In genomic region chr9:120001945-120002725, GRCm38 (mm10) we compare ENCODE assay signal across 8 mouse cellular contexts. TPM values are rescaled to one million over a fixed set of nuclear protein-coding genes. Genes with fewer than 3 reads are reported as not detected.
DNase-seq lines count a peak whose midpoint lies in the region; ATAC-seq and TF ChIP-seq lines count a peak whose summit lies in the region.

No protein-coding gene starts in this region.

- H3K36me3 ChIP-seq in midbrain, embryonic 16.5 days (ENCODE audit: control insufficient read depth, insufficient read depth, low read length), result no peaks in the 10 kb centered on the region

- H3K4me2 ChIP-seq in midbrain, embryonic 16.5 days (ENCODE audit: low read length), result peak overlapping the region; percentile 54

- H3K4me3 ChIP-seq in cerebellum, adult 2 months (replicated peaks; ENCODE audit: insufficient read depth, low read depth, low read length), result peak overlapping the region; percentile 47
- peak overlapping the region; percentile 28 for H3K4me3 ChIP-seq in cortical plate, adult 2 months (ENCODE audit: insufficient read depth, low read length)
- H3K4me3 ChIP-seq in midbrain, embryonic 16.5 days (ENCODE audit: low read depth, low read length), result peak overlapping the region; percentile 28

- H3K9ac ChIP-seq in midbrain, embryonic 16.5 days (ENCODE audit: low read depth, low read length), result peak overlapping the region; percentile 46

- 0 out of 2 replicates have a peak, but pooled peaks cover 5% of the 10 kb centered on the region for H3K4me1 ChIP-seq in cerebellum, adult 2 months (ENCODE audit: control insufficient read depth, insufficient read depth, low read length)
- H3K4me1 ChIP-seq in cortical plate, adult 2 months (ENCODE audit: control insufficient read depth, insufficient read depth, low read length), result peaks cover 2% of the 10 kb centered on the region; the same call in 1 of the 2 replicates
- no peaks in the 10 kb centered on the region for H3K4me1 ChIP-seq in midbrain, embryonic 16.5 days (ENCODE audit: control insufficient read depth, insufficient read depth, low read length)

- no peaks in the 10 kb centered on the region for H3K27me3 ChIP-seq in cerebellum, adult 2 months (ENCODE audit: control insufficient read depth, insufficient read depth, low read length)
- H3K27me3 ChIP-seq in midbrain, embryonic 16.5 days (ENCODE audit: control insufficient read depth, insufficient read depth, low read depth, low read length), result no peaks in the 10 kb centered on the region; the same call in 1 of the 2 replicates

- no peak for TF ChIP-seq POLR2A in cerebellum, adult 2 months (IDR thresholded peaks at IDR 0.05; ENCODE audit: borderline replicate concordance, insufficient read depth, low read length)
- no peak for TF ChIP-seq POLR2A in cortical plate, adult 2 months (IDR thresholded peaks at IDR 0.05; ENCODE audit: extremely low read depth, insufficient read depth, low read length)

- ATAC-seq in inflammation-experienced regulatory T-cells, adult 6 months, result peak; percentile 90
- ATAC-seq in midbrain, embryonic 16.5 days, result no peak

- peak in 1 of 2 experiments; percentile 37 for DNase-seq in cerebellum, adult 2 months
- no peak for DNase-seq in cerebellum, postnatal 14 days
- peak; percentile 44 to 77 for DNase-seq in gastrocnemius, postnatal 4 days (ENCODE audit: low spot score in 2 of 2)
- DNase-seq in liver, result peak; percentile 93
- peak; percentile 38 to 45 for DNase-seq in spleen, postnatal 14 days (ENCODE audit: low spot score in 2 of 2)

- no peaks in the 10 kb centered on the region for H3K9me3 ChIP-seq in midbrain, embryonic 16.5 days (replicated peaks; ENCODE audit: control insufficient read depth, low read length, poor library complexity, severe bottlenecking)

- 13% methylated on average over 31 of the region's 31 CpGs for WGBS in cerebellum, adult 2 months
- WGBS in midbrain, embryonic 16.5 days, result 9% methylated on average over 31 of the region's 31 CpGs

- H3K27ac ChIP-seq in cerebellum, adult 2 months (ENCODE audit: insufficient read depth, low read length), result no peak overlapping the region
- no peak overlapping the region for H3K27ac ChIP-seq in cortical plate, adult 2 months (ENCODE audit: insufficient read depth, low read length)
- H3K27ac ChIP-seq in midbrain, embryonic 16.5 days (ENCODE audit: low read length), result no peak overlapping the region

- no peak for TF ChIP-seq CTCF in cerebellum, adult 2 months (IDR thresholded peaks at IDR 0.05; ENCODE audit: borderline replicate concordance, insufficient read depth, low read depth, low read length)
- TF ChIP-seq CTCF in cortical plate, adult 2 months (IDR thresholded peaks at IDR 0.05; ENCODE audit: extremely low read depth, insufficient read depth, low read length), result no peak

RNA-seq across cellular contexts. Expression of gene Csrnp1, which starts 17.7 kb away (rescaled TPM):
- 11.1 and 12.6 TPM in 2 replicates for polyA plus RNA-seq in cerebellum, adult 2 months (2012; rRNA removed)
- 14.8 and 21.3 TPM in 2 replicates for polyA plus RNA-seq in cortical plate, adult 2 months (2012; rRNA removed)
- 1 to 10 TPM; 4.5 to 5.4 TPM for total RNA-seq in gastrocnemius, postnatal 4 days (2021)
- 10 to 100 TPM; 21.7 to 47.3 (median 39.5) TPM for polyA plus RNA-seq in inflammation-experienced regulatory T-cells, adult 6 months (2017; shearing (Covaris generic))
- 0.75 and 1.0 TPM in 2 replicates for polyA plus RNA-seq in midbrain, embryonic 16.5 days (2015; fragmentation: Nextera tagmentation; extraction: Ambion mirVana)

RNA-seq across cellular contexts. Expression of gene Xirp1, which starts 21.3 kb away (rescaled TPM):
- polyA plus RNA-seq in cerebellum, adult 2 months (2012; rRNA removed), result 0.03 and 0.05 TPM in 2 replicates
- polyA plus RNA-seq in cortical plate, adult 2 months (2012; rRNA removed), result 0.04 TPM in 2 replicates
- total RNA-seq in gastrocnemius, postnatal 4 days (2021), result 100 to 1,000 TPM; 101 to 111 TPM
- polyA plus RNA-seq in inflammation-experienced regulatory T-cells, adult 6 months (2017; shearing (Covaris generic)), result not detected
- polyA plus RNA-seq in midbrain, embryonic 16.5 days (2015; fragmentation: Nextera tagmentation; extraction: Ambion mirVana), result not detected in 2 replicates

Comparison
In these comparisons a context has a peak if more than half of its experiments do, and no peak if none do; other contexts are left out.
1. DNase-seq: peak in gastrocnemius, postnatal 4 days (2 of 2), liver (single experiment) and spleen, postnatal 14 days (2 of 2); none in cerebellum, postnatal 14 days (0 of 2).
2. Peak in every context shown above with its lines, with median percentiles within 50 percentile points of each other: H3K4me3 ChIP-seq.